Mouse (Mus musculus) lung, embryonic 16.5 days (tissue): ENCODE measurements at regions not wholly inside any gene's neighbourhood (a gene's known extent, or its start where the extent isn't known, plus 50 kb on each side); places are given as distances from the start of the nearest gene placed in this dataset.

Source experiments
- ATAC-seq: fragments of 200-750 bp; cut with Nextera tagmentation; 2 replicates; pipeline ENCODE4 v1.8.0; 2017; ENCODE audit warnings: low read depth, mild to moderate bottlenecking, moderate library complexity
- H3K27ac ChIP-seq: fragments of 300-500 bp; sonication (generic); 2 replicates; pipeline ENCODE4 v1.5.1; 2014; ENCODE audit warnings: mild to moderate bottlenecking, control low read depth, low read length
- H3K27me3 ChIP-seq: fragments of 300-500 bp; sonication (generic); 2 replicates; pipeline ENCODE4 v1.6.1; 2014; ENCODE audit warnings: low read depth, low read length, mixed read lengths; ENCODE audit not compliant: control insufficient read depth, insufficient read depth
- H3K36me3 ChIP-seq: fragments of 300-500 bp; sonication (generic); 2 replicates; pipeline ENCODE4 v1.6.1; 2014; ENCODE audit warnings: low read length; ENCODE audit not compliant: control insufficient read depth, insufficient read depth
- H3K4me1 ChIP-seq: fragments of 300-500 bp; sonication (generic); replicated peaks from 2 replicates; pipeline ENCODE4 v1.6.1; 2014; ENCODE audit warnings: low read length, mixed read lengths; ENCODE audit not compliant: control insufficient read depth, insufficient read depth
- H3K4me2 ChIP-seq: fragments of 300-500 bp; sonication (generic); 2 replicates; pipeline ENCODE4 v1.6.1; 2014; ENCODE audit warnings: low read depth, low read length, control low read depth
- H3K4me3 ChIP-seq: fragments of 300-500 bp; sonication (generic); 2 replicates; pipeline ENCODE4 v1.5.1; 2014; ENCODE audit warnings: mild to moderate bottlenecking, low read length, control low read depth
- H3K9ac ChIP-seq: fragments of 300-500 bp; sonication (generic); 2 replicates; pipeline ENCODE4 v1.6.1; 2014; ENCODE audit warnings: low read length, control low read depth
- H3K9me3 ChIP-seq: fragments of 300-500 bp; sonication (generic); 2 replicates; pipeline ENCODE4 v1.6.1; 2016; ENCODE audit warnings: low read length; ENCODE audit not compliant: control insufficient read depth
- WGBS: fragments of 180-500 bp; shearing (Covaris S2); extraction: QIAGEN DNeasy Blood & Tissue Kit; methylation state at CpG from one replicate; pipeline ENCODE4 v1.1.7; 2014; 5-methylcytosine and 5-hydroxymethylcytosine counted together

DNA sequence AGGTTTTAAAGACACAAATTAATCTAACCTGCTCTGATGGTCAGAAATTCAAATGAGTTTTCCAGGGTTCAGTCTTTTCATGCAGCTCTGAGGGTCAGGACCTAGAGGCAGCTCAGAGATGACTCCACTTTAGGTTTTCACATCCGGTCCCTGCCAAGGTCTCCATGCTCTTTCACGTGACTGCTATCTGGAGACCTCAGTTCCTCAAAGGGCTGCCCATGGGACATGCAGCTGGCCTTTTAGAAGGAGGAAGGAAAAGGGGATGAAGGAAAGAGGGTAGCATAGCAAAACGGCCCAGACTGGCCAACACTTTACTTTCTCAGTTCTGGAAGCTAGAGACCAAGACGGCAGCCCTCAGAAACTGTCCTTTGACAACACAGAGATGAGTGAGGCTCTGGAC lies 276.6 kb downstream of the Nuak1 start:
- H3K27ac ChIP-seq: no peak overlapping the region
- H3K36me3 ChIP-seq: no peaks in the 10 kb centered on the region
- H3K4me2 ChIP-seq: no peak overlapping the region
- no peak overlapping the region for H3K4me3 ChIP-seq
- H3K4me1 ChIP-seq: 0 out of 2 replicates have a peak, but pooled peaks cover 3% of the 10 kb centered on the region
- WGBS: 76% methylated on average over 4 of the region's 4 CpGs
- no peaks in the 10 kb centered on the region for H3K9me3 ChIP-seq
- ATAC-seq: no peak
- H3K9ac ChIP-seq: no peak overlapping the region
- no peaks in the 10 kb centered on the region; the same call in 1 of the 2 replicates for H3K27me3 ChIP-seq

DNA sequence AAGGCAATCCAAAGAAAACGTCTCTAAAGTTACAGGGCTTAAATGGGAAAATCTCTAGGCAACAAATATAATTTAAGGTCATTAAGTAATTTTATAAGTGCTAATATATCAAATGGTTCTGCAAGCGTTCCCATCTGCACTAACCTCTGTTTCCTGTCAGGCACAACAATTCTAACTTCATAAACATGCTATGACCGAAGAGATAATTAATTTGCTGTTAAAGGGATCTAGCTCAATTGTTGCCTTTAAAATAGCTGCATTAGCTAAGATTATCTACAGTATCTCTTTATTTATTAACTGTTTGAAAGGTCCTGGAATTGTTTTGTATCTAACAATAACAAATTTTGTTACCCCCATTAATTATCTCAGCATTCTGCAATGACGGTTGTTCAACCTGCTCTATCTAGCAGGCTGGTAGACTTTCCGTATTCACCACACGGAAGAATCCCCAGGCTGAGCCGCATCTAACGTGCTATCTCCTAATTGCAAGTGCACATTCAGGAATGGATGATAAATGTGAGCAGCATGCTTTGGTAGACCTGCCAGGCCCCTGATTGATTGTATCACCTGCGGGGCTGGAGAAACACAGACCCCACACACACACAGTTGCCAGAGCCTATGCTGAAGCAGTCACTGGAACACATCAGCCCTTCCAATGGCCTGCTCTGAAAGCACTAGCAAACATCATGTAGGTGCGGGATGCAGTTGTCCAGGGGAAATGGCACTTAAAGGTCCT lies 274.4 kb downstream of the Nuak1 start:
- no peaks in the 10 kb centered on the region for H3K9me3 ChIP-seq
- ATAC-seq: peak; percentile 65; the same call in 1 of the 2 replicates
- H3K36me3 ChIP-seq: no peaks in the 10 kb centered on the region
- no peak overlapping the region for H3K27ac ChIP-seq
- H3K4me3 ChIP-seq: no peak overlapping the region
- H3K4me1 ChIP-seq: 0 out of 2 replicates have a peak, but pooled peaks cover 3% of the 10 kb centered on the region
- no peaks in the 10 kb centered on the region; the same call in 1 of the 2 replicates for H3K27me3 ChIP-seq
- 40% methylated on average over 10 of the region's 10 CpGs for WGBS
- H3K4me2 ChIP-seq: no peak overlapping the region
- no peak overlapping the region for H3K9ac ChIP-seq

DNA sequence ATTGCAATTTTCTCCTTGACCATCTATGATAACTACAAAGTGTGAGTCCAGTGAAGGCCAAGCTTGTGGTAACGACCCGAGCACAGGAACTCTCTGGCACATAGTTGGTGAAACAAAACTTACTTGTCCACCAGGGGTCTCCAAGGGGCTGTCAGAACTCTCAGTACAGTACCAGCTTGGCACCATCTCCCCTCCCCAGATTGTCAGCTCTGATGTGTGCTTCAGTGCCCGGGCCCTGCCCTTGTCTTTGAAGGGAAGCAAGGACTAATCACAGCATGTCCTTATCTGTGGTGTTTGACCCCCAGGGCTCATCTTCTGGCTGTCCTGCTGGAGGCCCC lies 273.9 kb downstream of the Nuak1 start:
- peak; percentile 56; the same call in 1 of the 2 replicates for ATAC-seq
- Histone ChIP-seq H3K4me3 (no peak overlapping the region), H3K9me3 (no peaks in the 10 kb centered on the region), H3K27ac (no peak overlapping the region), H3K27me3 (no peaks in the 10 kb centered on the region; the same call in 1 of the 2 replicates), H3K36me3 (no peaks in the 10 kb centered on the region), H3K9ac (no peak overlapping the region), H3K4me2 (no peak overlapping the region), H3K4me1 (0 out of 2 replicates have a peak, but pooled peaks cover 3% of the 10 kb centered on the region)
- 19% methylated on average over 3 of the region's 3 CpGs for WGBS

DNA sequence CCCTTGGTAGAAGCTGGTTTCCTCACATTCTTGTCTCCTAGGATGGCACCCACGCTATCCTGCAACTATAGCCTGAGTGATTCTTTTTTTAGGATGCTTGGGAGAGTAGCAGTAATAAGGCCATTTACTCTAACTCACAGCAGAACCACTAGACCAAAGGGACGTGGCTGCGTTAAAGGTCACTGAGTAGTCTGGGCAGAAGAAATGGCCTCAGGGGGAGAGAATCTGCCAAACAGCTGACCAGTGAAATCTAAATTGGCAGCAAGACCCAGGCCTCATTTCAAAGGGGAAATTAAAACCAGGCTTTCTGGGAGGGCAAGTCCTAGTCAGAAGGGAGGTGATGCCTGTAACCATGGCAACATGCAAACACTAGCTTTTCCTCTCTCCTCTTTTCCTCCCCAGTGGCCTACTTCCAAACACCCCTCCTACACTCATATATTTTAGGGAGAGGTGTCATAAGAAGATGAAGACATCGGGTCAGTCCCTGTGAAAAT lies 267.5 kb downstream of the Nuak1 start:
- 65% methylated on average over 4 of the region's 4 CpGs for WGBS
- Histone ChIP-seq H3K4me2 (no peak overlapping the region), H3K9ac (no peak overlapping the region), H3K9me3 (no peaks in the 10 kb centered on the region), H3K4me1 (no peaks in the 10 kb centered on the region), H3K27ac (no peak overlapping the region), H3K4me3 (no peak overlapping the region), H3K36me3 (no peaks in the 10 kb centered on the region), H3K27me3 (no peaks in the 10 kb centered on the region)
- ATAC-seq: no peak

DNA sequence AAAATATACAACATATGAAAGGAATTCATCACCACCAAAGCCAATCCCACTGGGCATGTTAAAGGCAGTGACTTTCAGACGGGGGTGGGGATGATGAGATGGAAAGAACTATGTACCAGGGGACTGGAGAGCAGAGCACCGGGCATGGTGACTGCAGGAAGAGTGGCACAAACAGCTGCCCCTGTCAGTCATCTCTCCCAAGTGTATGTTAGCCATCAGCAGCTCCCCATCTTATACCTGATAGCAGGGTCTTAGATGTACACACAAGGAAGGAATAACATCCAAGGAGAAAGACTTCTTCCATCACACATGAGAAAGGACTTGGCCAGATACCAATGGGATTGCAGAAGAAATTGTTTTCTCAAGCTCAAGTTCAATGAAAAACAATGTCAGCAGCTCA lies 257.2 kb downstream of the Nuak1 start:
- H3K4me1 ChIP-seq: no peaks in the 10 kb centered on the region
- WGBS: 80% methylated on average over 2 of the region's 2 CpGs
- H3K9ac ChIP-seq: no peak overlapping the region
- H3K4me2 ChIP-seq: no peak overlapping the region
- H3K27ac ChIP-seq: no peak overlapping the region
- no peak for ATAC-seq
- no peak overlapping the region for H3K4me3 ChIP-seq
- no peaks in the 10 kb centered on the region for H3K27me3 ChIP-seq
- H3K9me3 ChIP-seq: no peaks in the 10 kb centered on the region
- H3K36me3 ChIP-seq: no peaks in the 10 kb centered on the region

DNA sequence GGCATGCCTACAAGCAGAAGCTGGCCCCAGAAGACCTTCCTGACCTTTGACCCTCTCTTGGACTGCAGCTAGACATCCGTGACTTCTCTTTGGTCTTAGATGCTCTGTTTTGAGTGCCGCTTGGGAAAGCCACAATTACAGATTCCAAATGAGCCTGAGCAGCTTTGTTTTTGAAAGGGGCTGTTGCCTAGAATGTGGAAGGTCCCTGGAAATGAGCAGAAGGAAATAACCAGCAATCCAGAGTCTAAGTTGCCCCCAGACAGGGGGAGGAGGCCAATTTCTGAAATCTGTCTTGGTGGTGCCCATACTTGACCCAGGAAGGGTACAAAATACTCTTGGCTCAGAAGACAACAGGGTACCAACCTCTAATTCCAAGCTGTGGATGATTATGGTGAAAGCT lies 253.9 kb downstream of the Nuak1 start:
- Histone ChIP-seq H3K27ac (no peak overlapping the region), H3K4me3 (no peak overlapping the region), H3K4me1 (no peaks in the 10 kb centered on the region), H3K4me2 (no peak overlapping the region), H3K27me3 (no peaks in the 10 kb centered on the region), H3K9ac (no peak overlapping the region), H3K9me3 (no peaks in the 10 kb centered on the region), H3K36me3 (no peaks in the 10 kb centered on the region)
- WGBS: 55% methylated on average over 2 of the region's 2 CpGs
- no peak for ATAC-seq

DNA sequence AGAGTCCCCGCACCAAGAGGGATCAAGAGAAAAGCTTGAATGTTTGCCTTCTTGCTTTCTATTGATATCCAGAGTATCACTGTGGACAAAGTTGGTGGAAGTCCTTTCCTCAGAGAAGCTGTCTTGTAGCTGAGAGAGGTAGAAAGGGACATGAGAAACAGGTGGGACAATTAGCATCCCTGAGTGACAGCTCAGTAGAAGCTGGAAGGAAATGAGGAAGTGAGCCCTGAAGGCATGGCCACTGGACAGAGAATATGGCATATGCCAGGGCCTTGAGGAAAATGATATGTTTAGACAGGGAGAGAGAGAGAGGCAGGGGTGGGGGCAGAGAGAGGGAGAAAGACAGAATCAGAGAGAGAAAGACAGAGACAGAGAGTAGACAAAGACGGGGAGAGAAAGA lies 241.4 kb downstream of the Nuak1 start:
- WGBS: 74% methylated on average over 2 of the region's 2 CpGs
- Histone ChIP-seq H3K4me2 (no peak overlapping the region), H3K4me3 (no peak overlapping the region), H3K27ac (no peak overlapping the region), H3K9me3 (no peaks in the 10 kb centered on the region), H3K4me1 (no peaks in the 10 kb centered on the region), H3K36me3 (no peaks in the 10 kb centered on the region), H3K9ac (no peak overlapping the region), H3K27me3 (no peaks in the 10 kb centered on the region)
- no peak for ATAC-seq

DNA sequence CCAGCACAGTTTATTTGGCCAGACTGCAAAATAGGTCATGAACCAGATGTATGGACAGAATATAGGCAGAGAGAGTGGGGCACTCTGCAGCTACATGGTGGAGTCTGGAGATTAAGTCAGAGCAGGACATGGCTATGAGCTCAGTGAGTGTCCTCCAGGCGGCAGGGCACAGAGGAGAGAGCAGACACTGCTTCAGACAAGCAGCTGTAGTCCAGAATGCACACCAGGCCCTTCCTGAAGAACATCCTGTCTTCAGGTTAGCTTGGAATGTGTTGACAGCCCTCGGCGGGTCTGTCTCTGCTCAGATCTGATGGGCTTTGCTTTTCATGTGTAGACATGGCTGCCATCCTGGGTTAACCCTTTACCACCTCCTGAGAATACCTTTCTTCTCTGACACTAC lies 238.6 kb downstream of the Nuak1 start:
- Histone ChIP-seq H3K4me2 (no peak overlapping the region), H3K27me3 (no peaks in the 10 kb centered on the region), H3K4me3 (no peak overlapping the region), H3K9me3 (no peaks in the 10 kb centered on the region), H3K27ac (no peak overlapping the region), H3K4me1 (no peaks in the 10 kb centered on the region), H3K9ac (no peak overlapping the region), H3K36me3 (no peaks in the 10 kb centered on the region)
- 29% methylated on average over 3 of the region's 3 CpGs for WGBS
- no peak for ATAC-seq

DNA sequence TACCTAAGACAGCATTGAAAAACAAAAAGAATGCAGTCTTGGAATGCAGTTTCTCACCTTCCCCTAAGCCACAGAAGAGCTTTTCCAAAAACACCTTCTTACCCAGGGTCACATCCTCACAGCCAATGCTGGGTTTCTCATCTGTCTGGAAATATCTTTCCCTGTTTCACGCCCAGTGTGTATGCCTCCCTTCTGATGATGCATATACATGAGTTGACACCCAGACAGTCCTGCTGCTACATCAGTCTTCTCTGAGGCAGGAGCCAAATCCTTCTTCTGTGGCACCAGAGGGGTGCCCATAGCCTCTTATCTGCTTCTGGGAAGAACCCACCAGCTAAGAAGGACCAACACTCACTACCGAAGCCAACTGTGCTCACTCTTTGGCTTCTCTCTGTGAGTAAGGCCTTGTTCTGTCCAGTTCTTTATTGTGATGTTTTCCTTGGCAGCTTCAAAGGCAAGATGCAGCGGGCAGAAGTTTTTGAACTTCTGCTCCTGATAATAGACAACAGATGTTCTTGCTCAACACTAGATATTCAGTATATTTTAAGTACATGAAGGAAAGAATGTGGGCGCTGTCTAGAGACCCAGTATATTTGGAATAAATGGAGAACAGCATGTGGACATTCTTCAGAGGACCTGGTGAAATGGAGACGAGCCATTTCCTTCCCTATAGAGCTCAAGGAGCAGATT lies 228.2 kb downstream of the Nuak1 start:
- no peak overlapping the region for H3K4me2 ChIP-seq
- H3K4me3 ChIP-seq: no peak overlapping the region
- H3K27ac ChIP-seq: no peak overlapping the region
- no peak overlapping the region for H3K9ac ChIP-seq
- no peaks in the 10 kb centered on the region for H3K27me3 ChIP-seq
- no peaks in the 10 kb centered on the region for H3K36me3 ChIP-seq
- 58% methylated on average over 5 of the region's 5 CpGs for WGBS
- ATAC-seq: no peak
- H3K4me1 ChIP-seq: no peaks in the 10 kb centered on the region; the same call in 1 of the 2 replicates
- H3K9me3 ChIP-seq: no peaks in the 10 kb centered on the region; the same call in 1 of the 2 replicates
